Mouse (Mus musculus) A20 (cell line): ENCODE results near the gene Sap30bp.

Experiments used
- DNase-seq: peaks from one replicate; pipeline ENCODE4 v3.0.0-alpha.2; 2011; ENCODE audit warnings: low read depth, low spot score

Sap30bp gene

GRCm38 (mm10) chr11:115933108-115933746, at the start of gene Sap30bp, which contains the start of gene Recql5:
TSS of gene Sap30bp (plus strand) at chr11:115933282.
TSS of gene Recql5 (minus strand) at chr11:115933477.
- DNase-seq, result peak; percentile 99

DNA sequence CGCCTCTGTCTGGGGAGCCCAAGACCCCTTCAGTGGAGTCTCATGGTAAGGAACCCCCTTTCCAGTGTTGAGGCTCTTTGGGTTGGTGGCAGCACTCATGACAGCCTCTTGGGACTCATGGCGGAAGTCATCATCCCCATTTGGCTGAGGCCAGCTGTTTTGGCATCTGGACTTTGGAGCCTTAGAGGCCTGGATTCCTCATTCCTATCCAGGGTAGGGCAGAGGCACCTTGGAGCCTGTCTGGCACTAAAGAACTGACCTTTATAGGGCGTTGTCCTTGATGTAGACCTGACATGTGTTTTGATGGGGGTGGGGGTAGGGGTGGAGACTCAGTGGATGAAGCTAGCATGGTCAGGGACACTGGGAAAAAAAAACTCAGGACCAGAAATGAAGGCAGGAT, 48.7 kb upstream of the Sap30bp start:
- no peak for DNase-seq

- DNase-seq, result no peak
Observed at GRCm38 (mm10) chr11:115885281-115885680, 47.8 kb upstream of the Sap30bp start.

DNA sequence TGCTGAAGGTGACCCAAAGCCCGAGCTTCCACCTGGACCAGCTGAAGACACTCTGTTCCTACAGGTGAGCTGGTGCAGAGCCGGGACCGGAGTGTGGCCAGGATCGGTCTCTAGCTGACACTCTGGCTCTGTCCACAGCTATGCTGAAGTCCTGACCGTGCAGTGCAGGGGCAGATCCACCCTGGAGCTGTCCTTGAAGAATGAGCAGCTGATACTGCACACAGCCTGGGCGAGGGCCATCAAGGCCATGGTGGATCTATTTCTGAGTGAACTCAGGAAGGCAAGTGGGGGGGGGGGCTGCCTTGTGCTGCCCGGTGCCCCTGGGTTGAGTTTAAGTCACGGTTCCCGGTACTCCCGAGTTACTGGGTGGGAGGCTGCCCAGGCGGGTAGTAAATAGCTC, 46.6 kb upstream of the Sap30bp start:
- no peak for DNase-seq

- DNase-seq, result no peak
Observed at GRCm38 (mm10) chr11:115888020-115888419, 45.1 kb upstream of the Sap30bp start.

GRCm38 (mm10) chr11:115889159-115889558, 43.9 kb upstream of the Sap30bp start:
- no peak for DNase-seq

DNA sequence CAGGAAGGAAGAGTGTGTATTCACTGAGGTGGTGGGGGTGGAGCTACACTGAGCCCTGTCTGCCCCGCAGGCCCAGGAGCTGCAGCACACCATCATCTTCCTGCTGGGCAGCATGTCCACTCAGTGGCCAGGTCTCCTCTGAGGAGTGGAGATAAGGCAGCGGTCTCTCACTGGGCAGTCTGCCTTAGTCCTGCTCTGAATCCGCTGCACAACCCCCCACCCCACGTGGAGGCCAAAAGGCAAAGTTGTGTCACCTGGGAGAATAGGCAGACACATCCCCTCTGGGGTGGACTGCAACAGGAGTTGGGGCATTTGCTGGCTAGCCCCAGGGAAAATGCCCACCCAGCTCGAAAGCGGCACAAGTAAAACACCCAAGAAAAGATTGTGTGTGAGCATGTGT, 40.9 kb upstream of the Sap30bp start:
- DNase-seq, result no peak

- no peak for DNase-seq
Observed at GRCm38 (mm10) chr11:115893071-115893470, 40.0 kb upstream of the Sap30bp start.

DNA sequence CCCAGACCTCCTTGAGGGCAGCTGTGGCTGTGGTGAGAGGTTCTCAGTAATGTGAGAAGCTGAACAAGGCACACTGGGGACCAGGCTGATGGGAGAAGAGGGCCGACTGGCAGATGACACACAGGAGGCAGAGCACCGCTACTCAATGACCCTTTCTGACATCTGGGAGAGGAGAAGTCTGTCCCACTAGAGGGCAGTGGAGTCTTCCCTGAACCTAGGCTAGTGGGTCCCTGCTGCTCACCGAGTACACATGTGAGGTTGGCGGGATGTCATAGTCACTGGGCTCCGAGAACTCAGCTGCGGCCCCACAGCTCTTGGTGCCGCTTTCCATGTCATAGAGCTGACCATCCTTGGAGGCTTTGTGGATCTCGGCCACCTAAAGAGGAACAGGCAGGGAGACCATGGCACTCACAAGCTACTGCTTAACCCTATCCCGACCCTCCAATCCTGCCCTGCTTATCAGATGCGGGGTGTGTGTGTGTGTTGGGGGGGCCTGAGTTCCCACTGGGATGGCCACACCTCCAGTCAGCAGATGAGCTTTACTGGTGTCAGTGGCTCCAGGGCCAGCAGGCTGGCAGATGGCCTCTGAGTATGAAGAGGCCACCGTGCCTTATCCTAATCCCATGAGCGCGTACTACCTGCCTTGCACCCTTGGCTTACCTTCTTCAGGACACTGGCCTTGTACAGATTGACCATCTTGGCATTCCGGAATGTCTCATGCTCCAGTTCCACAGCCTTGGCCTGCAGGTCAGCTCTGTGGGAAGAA, 38.1 kb upstream of the Sap30bp start:
- DNase-seq, result peak; percentile 26

GRCm38 (mm10) chr11:115898446-115898845, 34.6 kb upstream of the Sap30bp start:
- no peak for DNase-seq

GRCm38 (mm10) chr11:115898886-115899285, 34.2 kb upstream of the Sap30bp start:
- peak; percentile 55 for DNase-seq

DNA sequence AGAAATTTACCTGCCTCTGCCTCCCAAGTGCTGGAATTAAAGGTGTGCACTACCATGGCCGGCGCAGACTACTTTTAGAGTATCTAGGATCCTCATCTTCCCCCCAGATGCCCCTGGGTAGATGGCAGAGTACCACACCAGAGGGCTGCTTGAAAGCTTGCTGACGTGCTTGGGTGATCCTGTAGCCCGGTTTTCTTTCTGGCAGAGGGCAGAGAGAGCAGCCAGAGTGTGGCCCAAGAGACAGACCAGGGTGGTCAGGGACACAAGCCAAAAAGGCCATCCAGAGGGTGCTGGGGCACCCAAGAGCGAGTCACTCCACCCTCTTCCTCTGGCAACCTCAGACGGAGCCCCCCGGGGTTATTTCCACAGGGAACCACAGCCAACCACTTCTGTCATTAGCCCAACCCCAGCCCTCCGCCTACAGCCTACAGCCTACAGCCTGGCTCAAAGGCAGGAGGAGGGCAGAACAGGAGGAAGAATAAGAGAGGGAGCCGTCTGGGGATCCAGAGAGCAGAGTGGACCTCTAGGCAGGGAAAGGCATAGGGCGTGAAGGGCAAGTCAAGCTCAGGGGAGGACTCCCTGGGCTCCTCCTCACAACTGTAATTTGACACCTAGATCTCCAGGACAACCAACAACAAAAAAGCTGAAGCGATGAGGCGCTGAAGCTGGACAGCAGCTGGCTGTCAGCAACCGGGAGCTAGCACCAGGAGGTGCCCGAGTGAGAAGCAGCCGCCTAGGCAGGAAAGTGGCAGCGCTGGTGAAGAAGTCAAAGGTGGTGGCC, 33.4 kb upstream of the Sap30bp start, which contains the start of gene Smim5:
TSS of gene Smim5 (plus strand) at position 481 of the 781 bp plus-strand sequence.
- DNase-seq, result no peak

GRCm38 (mm10) chr11:115900561-115901337, 32.3 kb upstream of the Sap30bp start:
- DNase-seq, result no peak

GRCm38 (mm10) chr11:115901338-115902161, 31.5 kb upstream of the Sap30bp start:
- no peak for DNase-seq

DNA sequence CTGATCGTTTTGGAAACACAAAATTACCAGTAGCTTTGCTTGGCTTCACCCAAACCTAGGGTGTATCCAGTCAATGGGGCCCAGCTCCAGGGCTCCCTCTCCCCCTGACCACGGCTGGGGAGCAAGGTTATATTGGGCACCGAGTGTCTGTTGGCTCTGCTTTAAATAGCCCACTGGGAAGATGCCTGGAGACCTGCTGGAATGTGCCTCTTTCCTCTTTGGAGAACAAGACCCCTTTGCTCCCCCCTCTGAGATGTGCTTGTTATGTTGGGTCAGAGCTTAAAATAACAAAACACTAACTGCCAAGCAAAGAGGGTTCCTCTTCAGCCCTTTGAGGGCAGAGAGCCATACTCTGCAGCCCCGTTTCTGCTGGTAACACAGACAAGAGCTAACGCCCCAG, 30.9 kb upstream of the Sap30bp start:
- no peak for DNase-seq

DNA sequence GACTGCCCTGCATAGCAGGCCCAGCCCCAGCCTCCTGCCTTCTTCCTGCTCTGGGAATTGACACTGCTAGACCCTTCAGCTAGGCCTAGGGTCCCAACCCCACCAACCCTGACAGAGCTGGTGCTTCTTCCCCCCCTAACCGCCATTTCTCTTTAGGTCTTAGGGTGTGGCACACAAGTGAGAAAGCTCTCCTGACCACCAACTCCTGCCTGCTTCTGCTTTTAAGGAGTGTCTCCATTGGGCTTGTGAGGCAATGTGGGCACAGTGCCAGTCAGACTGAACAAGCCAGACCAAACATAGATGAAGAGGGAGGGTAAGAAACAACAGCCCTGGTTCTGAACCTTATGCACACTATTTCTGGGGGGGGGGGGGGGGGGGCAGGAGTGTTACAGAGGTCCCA, 30.3 kb upstream of the Sap30bp start:
- DNase-seq, result no peak

DNA sequence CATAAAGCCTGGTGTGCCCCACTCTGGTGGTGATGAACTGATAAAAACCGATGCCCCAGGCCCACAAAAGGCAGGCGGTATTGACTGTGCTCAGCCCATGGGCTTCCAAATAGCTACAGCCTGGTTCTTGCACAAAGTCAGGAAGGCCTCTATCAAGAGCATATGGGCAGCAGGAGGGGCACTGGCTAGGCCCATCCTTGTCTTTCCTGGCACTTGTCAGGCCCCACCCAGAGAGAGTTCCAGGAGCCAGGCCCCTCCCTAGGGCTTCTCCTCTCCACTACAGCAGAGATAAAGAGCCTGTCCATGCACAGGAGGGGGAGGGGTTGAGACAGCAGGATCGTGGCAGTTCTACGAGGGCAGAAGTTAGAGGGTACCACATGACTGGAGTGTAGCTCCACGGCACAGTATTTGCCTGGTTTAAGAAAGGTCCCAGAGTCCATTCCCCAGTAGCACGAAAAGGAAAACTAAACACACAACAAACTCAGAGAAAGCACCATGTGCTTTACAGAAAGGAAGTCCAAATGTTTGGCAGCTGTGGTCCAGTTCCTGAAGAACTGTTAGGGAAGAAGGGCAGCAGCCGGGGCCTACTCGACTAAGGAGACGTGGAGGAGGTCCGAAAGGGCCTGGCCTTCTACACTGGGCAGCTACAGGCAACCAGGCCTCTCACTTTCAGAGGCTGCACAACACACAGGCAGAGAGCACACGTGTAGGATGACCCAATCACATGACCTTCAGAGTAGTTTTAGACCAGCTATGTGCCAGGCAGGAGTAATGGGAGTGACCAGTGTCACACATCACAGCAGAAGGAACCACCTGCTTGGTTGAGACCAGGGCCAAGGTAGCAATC, 29.5 kb upstream of the Sap30bp start:
- DNase-seq, result no peak

- no peak for DNase-seq
Observed at GRCm38 (mm10) chr11:115904231-115904955, 28.7 kb upstream of the Sap30bp start.
